In the genomic region with DNA sequence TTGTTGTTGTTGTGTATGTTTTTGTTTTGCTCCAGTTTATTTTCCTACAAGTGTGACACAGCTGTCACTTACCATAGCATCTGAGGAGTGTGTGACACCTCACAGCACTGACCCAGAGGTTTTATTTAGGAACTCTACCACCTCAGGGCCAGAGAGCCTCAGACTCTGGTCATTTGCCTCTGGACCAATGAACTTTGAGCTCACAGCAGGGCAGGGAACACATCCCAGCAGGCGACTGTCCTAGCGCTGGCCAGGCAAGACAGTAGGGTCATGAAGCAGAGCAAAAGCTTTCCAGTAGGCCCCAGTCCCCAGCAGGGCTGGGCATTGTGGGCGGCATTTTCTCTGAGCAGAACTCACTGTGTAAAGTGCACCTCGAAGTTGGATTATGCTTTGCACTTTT, we compare ENCODE assay signal across 21 mouse cellular contexts. TPM values are rescaled to one million over a fixed set of nuclear protein-coding genes. Genes with fewer than 3 reads are reported as not detected.
DNase-seq lines count a peak whose midpoint lies in the region; ATAC-seq lines count a peak whose summit lies in the region.
"Had no signal": no experiment of that assay in that cellular context is flagged by ENCODE, and none has a peak within 500 bp of the region (broad histone marks: within the 10 kb centered on the region; RNA-seq: fewer than 3 reads in every experiment).

No protein-coding gene starts in this region.

- DNase-seq in embryo, embryonic 10 days (ENCODE audit: low spot score), result peak; percentile 31
- DNase-seq in embryo, embryonic 11 days, result no peak
- DNase-seq in heart, postnatal 10 days, result no peak
- peak; percentile 32 to 42 for DNase-seq in kidney, postnatal 36 days
- DNase-seq in neural tube, embryonic 10.5 days (ENCODE audit: extremely low spot score, low spot score), result no peak
- DNase-seq: adrenal gland, adult 8-10 months; adrenal gland, postnatal 36 days; B cell, adult 2 months; cerebellum, adult 2 months; cerebellum, postnatal 10 days; heart, adult 18-20 months had no signal

- intact Hi-C loops in heart, postnatal 10 days (cut with DNase I), result no loop called here

- peak overlapping the region; percentile 88; the same call in 1 of the 2 replicates for H3K4me2 ChIP-seq in heart, embryonic 13.5 days
- H3K4me2 ChIP-seq in kidney, embryonic 15.5 days, result no peak overlapping the region
- peak overlapping the region; percentile 86; the same call in 1 of the 2 replicates for H3K4me2 ChIP-seq in neural tube, embryonic 13.5 days

- WGBS in heart, embryonic 13.5 days, result 28% methylated on average over 4 of the region's 4 CpGs
- WGBS in kidney, embryonic 15.5 days, result 32% methylated on average over 4 of the region's 4 CpGs
- 14% methylated on average over 4 of the region's 4 CpGs for WGBS in neural tube, embryonic 13.5 days

- no peaks in the 10 kb centered on the region for H3K9me3 ChIP-seq in heart, embryonic 13.5 days
- no peaks in the 10 kb centered on the region for H3K9me3 ChIP-seq in kidney, embryonic 15.5 days (replicated peaks)
- H3K9me3 ChIP-seq in neural tube, embryonic 13.5 days, result no peaks in the 10 kb centered on the region
- H3K9me3 ChIP-seq: embryonic facial prominence, embryonic 12.5 days; forebrain, embryonic 15.5 days; heart, embryonic 15.5 days; hindbrain, embryonic 10.5 days had no signal

- peaks cover 47% of the 10 kb centered on the region for H3K27me3 ChIP-seq in heart, embryonic 13.5 days (replicated peaks)
- H3K27me3 ChIP-seq in kidney, embryonic 15.5 days, result peaks cover 62% of the 10 kb centered on the region
- H3K27me3 ChIP-seq in neural tube, embryonic 13.5 days, result peaks cover 76% of the 10 kb centered on the region

- ATAC-seq in heart, embryonic 13.5 days (ENCODE audit: extremely low read depth, insufficient number of reproducible peaks, low FRiP score, low TSS enrichment), result no peak
- no peak for ATAC-seq in kidney, embryonic 15.5 days (replicated peaks; ENCODE audit: low FRiP score)
- no peak for ATAC-seq in neural tube, embryonic 13.5 days (ENCODE audit: low read depth)
- ATAC-seq: CD4-positive, CD25-positive, alpha-beta regulatory T cell, adult 4 months; forebrain, embryonic 15.5 days had no signal

- H3K27ac ChIP-seq in heart, embryonic 13.5 days (replicated peaks), result no peak overlapping the region
- H3K27ac ChIP-seq in kidney, embryonic 15.5 days, result no peak overlapping the region
- H3K27ac ChIP-seq in neural tube, embryonic 13.5 days (replicated peaks), result no peak overlapping the region
- H3K27ac ChIP-seq: embryonic facial prominence, embryonic 12.5 days; forebrain, embryonic 15.5 days; hindbrain, embryonic 14.5 days had no signal

- no peak overlapping the region for H3K4me3 ChIP-seq in heart, embryonic 13.5 days
- no peak overlapping the region for H3K4me3 ChIP-seq in kidney, embryonic 15.5 days (replicated peaks)
- no peak overlapping the region for H3K4me3 ChIP-seq in neural tube, embryonic 13.5 days
- H3K4me3 ChIP-seq: forebrain, embryonic 15.5 days had no signal

- 0 out of 2 replicates have a peak overlapping the region, but pooled peaks have one; percentile 34 for H3K9ac ChIP-seq in heart, embryonic 13.5 days
- H3K9ac ChIP-seq in kidney, embryonic 15.5 days, result no peak overlapping the region
- no peak overlapping the region for H3K9ac ChIP-seq in neural tube, embryonic 13.5 days
- H3K9ac ChIP-seq: embryonic facial prominence, embryonic 12.5 days; forebrain, embryonic 15.5 days had no signal

- H3K4me1 ChIP-seq in heart, embryonic 13.5 days, result peaks cover 28% of the 10 kb centered on the region
- peaks cover 53% of the 10 kb centered on the region for H3K4me1 ChIP-seq in kidney, embryonic 15.5 days
- peaks cover 54% of the 10 kb centered on the region for H3K4me1 ChIP-seq in neural tube, embryonic 13.5 days (replicated peaks)

- H3K36me3 ChIP-seq in heart, embryonic 13.5 days, result no peaks in the 10 kb centered on the region
- no peaks in the 10 kb centered on the region for H3K36me3 ChIP-seq in kidney, embryonic 15.5 days
- no peaks in the 10 kb centered on the region for H3K36me3 ChIP-seq in neural tube, embryonic 13.5 days
- H3K36me3 ChIP-seq: embryonic facial prominence, embryonic 12.5 days; forebrain, embryonic 15.5 days; G1E; heart, embryonic 15.5 days; hindbrain, embryonic 10.5 days had no signal

RNA-seq across cellular contexts. Expression of a gene that starts 1.2 kb away (rescaled TPM):
- 18.3 and 20.2 TPM in 2 replicates for polyA plus RNA-seq in heart, embryonic 13.5 days (2015; fragmentation: Nextera tagmentation; extraction: Ambion mirVana)
- 10 to 100 TPM; 64.7 to 67.2 TPM for total RNA-seq in heart, postnatal 10 days (2021)
- polyA plus RNA-seq in kidney, embryonic 15.5 days (2015; fragmentation: Nextera tagmentation; extraction: Ambion mirVana), result 7.1 and 7.3 TPM in 2 replicates
- 16.2 and 17.3 TPM in 2 replicates for polyA plus RNA-seq in neural tube, embryonic 13.5 days (2015; fragmentation: Nextera tagmentation; extraction: Ambion mirVana)

Comparison
In these comparisons a context has a peak if more than half of its experiments do, and no peak if none do; other contexts are left out.
1. DNase-seq: peak in embryo, embryonic 10 days (single experiment) and kidney, postnatal 36 days (2 of 2); none in embryo, embryonic 11 days (single experiment), heart, postnatal 10 days (0 of 2) and neural tube, embryonic 10.5 days (single experiment).